Mouse (Mus musculus) megakaryocyte, adult 5-6 weeks (primary cell): Measurements from ENCODE around the gene Psmc2. TPM values are rescaled to one million over a fixed set of nuclear protein-coding genes. Genes with fewer than 3 reads are reported as not detected.

Experiments used
- ATAC-seq: 2 replicates; pipeline ENCODE4 v1.8.0; 2016; ENCODE audit warnings: mild to moderate bottlenecking, inconsistent platforms; ENCODE audit not compliant: poor library complexity, severe bottlenecking
- total RNA-seq, 2 experiments: library from RNA; stranded (forward) in 1 of 2; stranded (reverse) in 1 of 2; fragments of 153-499, 151-499 nt in 1 of 2; fragments of 221-1000, 200-1000 nt in 1 of 2; gene quantifications; 2 replicates each; pipeline versions ENCODE4 v1.2.3 to v1.2.4; 2015 to 2017

Psmc2 gene
- total RNA-seq, 2 experiments from 2014 or later = 71.2 to 99.0 TPM

DNA sequence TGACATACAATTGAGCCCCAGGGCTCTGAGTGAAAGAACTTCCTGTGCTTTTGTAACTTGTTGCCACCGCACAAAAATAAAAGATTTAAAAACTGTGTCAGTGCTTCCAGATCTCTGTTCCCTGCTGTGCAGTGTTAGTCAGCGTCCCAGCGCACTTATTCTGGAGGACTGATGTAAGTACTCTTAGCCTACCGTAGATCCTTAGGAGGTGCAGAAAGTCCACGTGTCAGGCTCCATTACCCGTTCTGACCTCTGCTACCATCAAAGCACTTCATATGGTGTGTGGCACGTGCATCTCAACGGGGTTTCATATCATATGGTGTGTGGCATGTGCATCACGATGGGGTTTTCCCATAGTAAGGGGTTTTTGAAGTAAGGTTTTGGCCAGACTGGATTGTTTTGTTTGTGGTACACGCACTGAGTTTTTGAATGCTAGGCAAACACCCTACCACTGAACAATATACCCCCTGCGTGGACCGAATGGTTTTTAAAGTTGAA lies 18.7 kb downstream of the Psmc2 start:
- ATAC-seq = no peak

DNA sequence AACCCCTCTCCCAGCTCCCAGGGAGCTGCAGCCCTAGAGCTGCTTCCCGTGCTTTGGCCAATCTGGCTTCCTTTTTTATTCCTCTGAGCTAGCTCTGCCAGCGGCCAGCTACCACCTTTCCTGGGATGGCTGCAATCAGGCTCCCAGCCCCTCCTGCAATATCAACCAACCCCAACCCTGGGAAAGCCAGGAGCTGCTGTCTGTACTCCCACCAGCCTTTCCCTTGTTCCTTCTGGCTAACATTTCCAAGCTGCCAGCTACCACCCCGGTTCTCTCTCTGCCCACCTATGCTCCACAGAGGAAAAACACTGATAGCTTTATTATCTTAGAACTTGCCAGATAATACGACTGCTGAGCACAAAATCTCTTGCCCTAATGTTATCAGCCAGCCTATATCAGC lies 19.8 kb downstream of the Psmc2 start:
- no peak for ATAC-seq

DNA sequence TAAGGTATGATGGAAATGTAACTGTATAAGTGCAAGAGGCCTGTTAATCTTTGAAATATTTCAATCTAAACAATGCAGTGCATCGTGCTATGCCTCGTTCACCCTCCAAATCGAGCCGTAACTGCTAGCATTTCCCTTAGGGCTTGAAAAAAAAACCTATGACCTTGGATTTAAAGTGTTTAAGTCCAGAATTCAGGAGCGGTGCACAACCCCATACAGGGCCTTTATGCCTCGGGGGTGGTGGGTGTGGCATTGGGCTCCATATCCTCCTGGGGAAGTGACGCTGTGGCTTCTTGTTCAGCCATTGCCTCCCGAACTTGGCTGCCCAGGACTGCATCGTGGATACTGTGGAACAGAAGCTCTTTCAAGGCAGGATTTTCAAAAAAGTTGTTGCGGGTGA lies 25.8 kb downstream of the Psmc2 start:
- no peak for ATAC-seq

DNA sequence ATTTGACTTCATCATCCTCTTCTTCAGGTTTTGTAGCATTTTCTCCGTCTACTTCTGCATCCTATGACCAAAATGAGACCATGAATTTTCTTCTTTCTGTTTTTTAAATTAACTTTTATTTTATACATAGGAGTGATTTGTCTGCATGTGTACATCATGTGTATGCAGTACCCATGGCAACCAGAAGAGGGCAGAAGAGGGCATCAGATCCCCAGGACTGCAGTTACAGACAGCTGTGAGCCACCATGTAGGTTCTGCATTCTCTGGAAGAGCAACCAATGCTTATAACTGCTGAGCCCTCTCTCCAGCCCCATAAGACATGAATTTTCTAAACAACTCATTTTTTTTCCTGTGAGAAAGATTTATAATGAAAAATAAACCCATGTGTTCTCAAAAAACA lies 28.9 kb downstream of the Psmc2 start:
- ATAC-seq = peak; percentile 54

DNA sequence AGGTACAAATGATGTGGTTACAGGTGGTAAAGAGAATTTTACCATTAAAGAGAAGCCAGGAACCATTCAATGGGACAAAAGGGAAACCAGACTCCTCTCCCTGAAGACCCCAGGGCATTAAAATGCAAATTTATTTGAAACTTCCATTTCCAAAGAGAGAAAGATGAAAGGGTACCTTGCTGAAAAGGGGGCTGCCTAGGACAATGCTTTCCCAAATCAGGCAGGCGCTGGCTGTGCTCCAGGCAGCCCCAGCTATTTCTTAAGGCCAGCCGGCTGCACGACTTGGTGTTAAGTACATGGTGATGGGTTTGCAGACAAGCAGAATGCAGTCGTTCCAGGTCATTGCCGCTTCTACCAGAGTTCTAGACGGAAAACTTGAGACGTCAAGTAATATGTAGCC lies 41.3 kb downstream of the Psmc2 start:
- no peak for ATAC-seq

DNA sequence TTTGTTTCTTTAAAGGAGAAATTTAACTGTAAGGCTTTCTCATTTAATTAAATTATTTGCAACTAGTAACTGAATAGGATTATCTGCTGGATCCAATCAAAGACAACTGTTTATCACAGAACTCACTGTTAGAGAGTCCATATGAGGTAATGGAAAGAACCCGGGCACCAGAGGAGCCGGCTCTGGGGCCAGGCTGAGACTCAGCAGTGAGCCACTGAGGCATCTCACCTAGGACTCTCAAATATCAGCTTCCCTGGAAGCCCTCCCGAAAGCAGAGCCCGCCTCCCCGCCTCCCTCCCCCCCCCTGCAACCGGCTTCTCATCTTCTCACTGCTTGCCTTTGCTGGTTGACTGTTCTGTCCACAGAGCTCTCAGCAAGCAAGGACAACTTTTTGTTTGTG lies 42.6 kb downstream of the Psmc2 start:
- no peak for ATAC-seq

DNA sequence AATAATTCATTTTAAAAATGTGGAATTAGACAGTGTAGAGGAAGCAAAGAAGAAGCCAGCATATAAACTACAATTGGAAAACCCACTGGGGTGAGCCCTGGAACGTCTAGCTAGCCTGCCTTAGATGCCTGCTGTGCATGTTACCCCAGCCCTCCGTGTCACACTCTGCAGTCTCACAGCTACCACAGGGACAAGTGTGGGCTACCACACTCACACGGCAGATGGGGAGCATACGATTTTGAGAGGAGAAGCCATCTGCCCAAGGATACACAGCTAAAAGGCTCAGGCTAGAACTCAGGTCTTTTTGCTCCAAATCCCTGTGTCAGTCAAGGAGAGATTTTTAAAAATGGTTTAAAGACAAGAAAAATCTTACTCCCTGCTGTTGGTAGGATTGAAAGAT lies 43.8 kb downstream of the Psmc2 start:
- ATAC-seq = no peak

DNA sequence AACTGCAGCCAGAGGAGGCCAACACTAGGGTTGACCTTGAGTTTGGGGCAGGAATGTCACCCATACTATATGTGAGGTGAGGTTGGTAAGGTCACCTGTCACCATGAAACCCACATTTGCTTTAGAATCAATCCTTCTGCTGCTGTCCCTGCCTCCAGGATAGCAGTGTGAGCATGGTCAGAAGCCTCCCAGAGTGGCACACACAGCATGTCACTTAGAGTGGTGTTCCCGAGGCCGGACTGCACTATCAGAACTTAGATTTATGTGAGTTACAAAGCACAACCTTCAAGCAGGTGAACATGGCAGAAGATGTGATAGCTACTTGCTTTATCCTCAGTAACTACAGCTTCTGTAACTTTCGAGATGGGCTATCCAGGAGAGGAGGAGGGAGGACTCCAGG lies 46.7 kb downstream of the Psmc2 start:
- ATAC-seq = no peak

DNA sequence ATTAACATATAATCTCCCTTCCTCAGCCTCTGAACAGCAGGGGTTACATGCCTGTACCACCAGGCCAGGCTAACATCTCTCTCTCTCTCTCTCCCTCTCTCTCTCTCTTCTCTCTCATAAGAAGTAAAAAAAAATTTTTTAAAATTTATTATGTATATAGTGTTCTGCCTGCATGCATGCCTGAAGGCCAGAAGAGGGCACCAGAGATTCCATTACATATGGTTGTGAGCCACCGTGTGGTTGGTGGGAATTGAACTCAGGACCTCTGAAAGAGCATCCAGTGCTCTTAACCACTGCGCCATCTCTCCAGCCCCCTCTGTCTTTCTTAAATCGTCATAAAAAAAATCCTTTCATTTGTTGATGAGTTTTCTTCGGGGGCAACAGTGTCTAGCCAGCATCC lies 59.6 kb downstream of the Psmc2 start:
- no peak for ATAC-seq

DNA sequence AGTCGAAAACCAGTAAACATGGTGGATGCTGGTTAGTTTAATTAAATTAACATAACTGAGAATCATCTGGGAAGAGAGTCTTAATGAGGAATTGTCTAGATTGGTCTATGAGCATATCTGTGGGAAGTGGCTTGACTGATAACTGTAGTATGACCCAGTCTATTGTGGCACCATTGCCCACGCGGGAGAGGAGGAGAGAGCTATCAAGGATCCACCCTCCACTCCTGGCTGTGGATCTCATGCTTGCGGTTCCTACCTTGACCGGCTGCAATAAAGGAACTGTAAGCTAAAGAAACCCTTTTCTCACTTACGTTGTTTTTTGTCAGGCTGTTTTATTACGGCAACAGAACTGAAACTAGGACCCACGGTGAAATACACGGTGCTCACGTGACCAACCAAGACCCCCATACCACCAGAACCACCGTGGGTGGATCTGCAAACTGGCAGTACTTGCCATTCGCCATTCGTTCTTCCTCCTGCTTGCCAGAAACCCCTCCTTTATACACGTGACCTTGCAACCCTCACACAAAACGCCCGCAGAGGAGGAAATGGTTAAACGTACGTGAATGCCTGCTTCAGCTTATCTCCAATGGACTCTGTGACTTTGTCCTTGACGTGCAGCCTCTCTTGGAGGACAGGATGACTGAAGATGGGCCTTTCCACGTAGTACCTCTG lies 61.7 kb downstream of the Psmc2 start:
- ATAC-seq = no peak

DNA sequence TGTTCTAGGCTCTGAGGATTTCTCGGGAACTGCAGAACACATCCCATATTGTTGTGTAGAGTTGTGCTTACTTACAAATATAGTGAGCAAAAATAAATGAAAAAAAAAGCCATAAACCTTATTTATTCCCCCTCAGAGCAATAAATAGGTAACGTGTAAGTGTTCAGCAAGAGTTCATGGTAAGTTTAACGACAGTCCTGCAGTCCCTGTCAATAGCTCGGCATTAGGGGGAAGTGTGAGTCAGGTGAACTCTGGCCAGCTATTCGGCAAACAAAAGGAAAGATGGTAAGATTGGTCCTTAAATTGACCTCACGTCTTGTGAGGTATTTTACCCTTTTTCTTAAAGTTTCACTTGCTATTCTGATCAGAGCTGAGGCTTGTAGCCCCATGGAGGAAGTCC lies 62.4 kb downstream of the Psmc2 start:
- no peak for ATAC-seq

DNA sequence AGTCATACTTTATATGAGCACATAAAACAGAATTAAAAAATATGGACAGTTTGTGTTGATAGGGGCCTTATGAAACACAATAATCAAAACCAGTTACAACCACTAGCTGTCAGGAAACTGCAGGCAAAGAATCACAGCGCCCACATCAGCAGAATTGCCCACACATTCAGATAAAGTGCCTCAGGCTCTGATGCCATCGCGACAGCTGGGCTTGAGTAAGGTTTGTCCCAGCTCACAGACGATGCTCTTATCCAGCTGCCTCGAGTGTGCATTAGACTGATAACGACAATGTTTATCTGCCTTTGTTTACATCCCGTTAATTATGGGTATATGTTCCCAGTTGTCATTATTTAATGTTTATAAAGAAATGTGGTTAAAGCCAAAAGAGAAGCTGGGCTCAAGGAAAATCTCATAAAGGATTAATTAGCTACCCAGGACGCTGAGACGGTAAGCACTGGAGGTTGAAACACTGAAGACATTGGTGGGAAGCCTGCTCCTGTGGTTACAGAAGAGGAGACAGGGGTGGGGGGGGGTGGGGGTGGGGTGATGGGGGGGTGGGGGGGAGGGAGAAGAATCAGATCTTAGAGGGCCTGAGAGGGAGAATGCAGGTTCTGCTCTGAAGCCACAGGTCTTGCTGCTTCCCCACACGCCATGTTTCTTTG lies 66.7 kb downstream of the Psmc2 start:
- ATAC-seq = no peak

Other genes starting within 250 kb of the Psmc2 start
- gene Lrrc17, start 241.7 kb upstream of the Psmc2 start, total RNA-seq (2015) = not detected in 2 replicates
- gene Lrrc17, start 241.7 kb upstream of the Psmc2 start, total RNA-seq (2017) = not detected in 2 replicates
- 0.23 TPM in 1 of 2 replicates, not detected in the other for gene Fbxl13, start 139.6 kb upstream of the Psmc2 start, total RNA-seq (2015)
- gene Fbxl13, start 139.6 kb upstream of the Psmc2 start, total RNA-seq (2017) = not detected in 2 replicates
- gene Armc10, start 139.5 kb upstream of the Psmc2 start, total RNA-seq (2015) = 27.5 and 33.1 TPM in 2 replicates
- 27.0 and 30.3 TPM in 2 replicates for gene Armc10, start 139.5 kb upstream of the Psmc2 start, total RNA-seq (2017)
- gene Napepld, start 83.9 kb upstream of the Psmc2 start, total RNA-seq (2015) = 1.7 and 2.1 TPM in 2 replicates
- 0.62 and 1.2 TPM in 2 replicates for gene Napepld, start 83.9 kb upstream of the Psmc2 start, total RNA-seq (2017)
- gene Pmpcb, start 48.1 kb upstream of the Psmc2 start, total RNA-seq (2015) = 57.5 and 62.6 TPM in 2 replicates
- 64.2 and 65.4 TPM in 2 replicates for gene Pmpcb, start 48.1 kb upstream of the Psmc2 start, total RNA-seq (2017)
- 51.2 and 64.5 TPM in 2 replicates for gene Dnajc2, start within 50 bp of the Psmc2 start, total RNA-seq (2015)
- gene Dnajc2, start within 50 bp of the Psmc2 start, total RNA-seq (2017) = 80.0 and 85.3 TPM in 2 replicates
- not detected in 2 replicates for gene Slc26a5, start 80.3 kb downstream of the Psmc2 start, total RNA-seq (2015)
- gene Slc26a5, start 80.3 kb downstream of the Psmc2 start, total RNA-seq (2017) = not detected in 2 replicates